Mouse (Mus musculus): Measurements from ENCODE around the gene Cd19. TPM values are rescaled to one million over a fixed set of nuclear protein-coding genes. Genes with fewer than 3 reads are reported as not detected.

Cd19 gene
- polyA plus RNA-seq, 1 experiment from 2014 or later: not detected

GRCm38 (mm10) chr7:126456382-126457266 lies 41.9 kb upstream of the Cd19 start:
- H3K9ac ChIP-seq (ENCODE audit: low read length): no peak overlapping the region
- H3K9me3 ChIP-seq (ENCODE audit: control insufficient read depth, low read length): no peaks in the 10 kb centered on the region
- H3K36me3 ChIP-seq (ENCODE audit: control insufficient read depth, insufficient read depth, low read length): no peaks in the 10 kb centered on the region
- no peaks in the 10 kb centered on the region for H3K4me1 ChIP-seq (ENCODE audit: control insufficient read depth, insufficient read depth, low read length)
- no peak overlapping the region for H3K27ac ChIP-seq (ENCODE audit: low read depth, low read length)
- 91% methylated on average over 17 of the region's 17 CpGs for WGBS
- no peaks in the 10 kb centered on the region for H3K27me3 ChIP-seq (ENCODE audit: control insufficient read depth, insufficient read depth, low read length)
- H3K4me2 ChIP-seq (ENCODE audit: low read depth): no peak overlapping the region
- DNase-seq (ENCODE audit: low spot score) (no peak), ATAC-seq (ENCODE audit: insufficient read depth, low FRiP score, low TSS enrichment) (no peak)
- no peak overlapping the region for H3K4me3 ChIP-seq (ENCODE audit: low read depth, low read length)

GRCm38 (mm10) chr7:126455242-126455641 lies 40.6 kb upstream of the Cd19 start:
- H3K9ac ChIP-seq (ENCODE audit: low read length): no peak overlapping the region
- no peak overlapping the region for H3K4me2 ChIP-seq (ENCODE audit: low read depth)
- DNase-seq (ENCODE audit: low spot score) (no peak), ATAC-seq (ENCODE audit: insufficient read depth, low FRiP score, low TSS enrichment) (no peak)
- no peaks in the 10 kb centered on the region for H3K9me3 ChIP-seq (ENCODE audit: control insufficient read depth, low read length)
- no peak overlapping the region for H3K4me3 ChIP-seq (ENCODE audit: low read depth, low read length)
- 77% methylated on average over 2 of the region's 2 CpGs for WGBS
- no peaks in the 10 kb centered on the region for H3K4me1 ChIP-seq (ENCODE audit: control insufficient read depth, insufficient read depth, low read length)
- no peak overlapping the region for H3K27ac ChIP-seq (ENCODE audit: low read depth, low read length)
- H3K27me3 ChIP-seq (ENCODE audit: control insufficient read depth, insufficient read depth, low read length): no peaks in the 10 kb centered on the region
- no peaks in the 10 kb centered on the region for H3K36me3 ChIP-seq (ENCODE audit: control insufficient read depth, insufficient read depth, low read length)

GRCm38 (mm10) chr7:126453861-126454260 lies 39.2 kb upstream of the Cd19 start:
- Histone ChIP-seq H3K27me3 (ENCODE audit: control insufficient read depth, insufficient read depth, low read length) (no peaks in the 10 kb centered on the region), H3K4me2 (ENCODE audit: low read depth) (no peak overlapping the region), H3K4me1 (ENCODE audit: control insufficient read depth, insufficient read depth, low read length) (no peaks in the 10 kb centered on the region), H3K9ac (ENCODE audit: low read length) (no peak overlapping the region), H3K27ac (ENCODE audit: low read depth, low read length) (no peak overlapping the region), H3K4me3 (ENCODE audit: low read depth, low read length) (no peak overlapping the region), H3K36me3 (ENCODE audit: control insufficient read depth, insufficient read depth, low read length) (no peaks in the 10 kb centered on the region), H3K9me3 (ENCODE audit: control insufficient read depth, low read length) (no peaks in the 10 kb centered on the region)
- no peak for DNase-seq (ENCODE audit: low spot score)
- WGBS: 64% methylated on average over 7 of the region's 7 CpGs
- ATAC-seq (ENCODE audit: insufficient read depth, low FRiP score, low TSS enrichment): no peak

- Histone ChIP-seq H3K27ac (ENCODE audit: low read depth, low read length) (no peak overlapping the region), H3K4me1 (ENCODE audit: control insufficient read depth, insufficient read depth, low read length) (no peaks in the 10 kb centered on the region), H3K27me3 (ENCODE audit: control insufficient read depth, insufficient read depth, low read length) (no peaks in the 10 kb centered on the region), H3K4me2 (ENCODE audit: low read depth) (no peak overlapping the region), H3K9me3 (ENCODE audit: control insufficient read depth, low read length) (no peaks in the 10 kb centered on the region), H3K4me3 (ENCODE audit: low read depth, low read length) (no peak overlapping the region), H3K9ac (ENCODE audit: low read length) (no peak overlapping the region), H3K36me3 (ENCODE audit: control insufficient read depth, insufficient read depth, low read length) (no peaks in the 10 kb centered on the region; the same call in 1 of the 2 replicates)
- ATAC-seq (ENCODE audit: insufficient read depth, low FRiP score, low TSS enrichment) (no peak), DNase-seq (ENCODE audit: low spot score) (no peak)
- WGBS: 95% methylated on average over 3 of the region's 3 CpGs
Measured at GRCm38 (mm10) chr7:126452244-126452643, 37.6 kb upstream of the Cd19 start.

- Histone ChIP-seq H3K4me2 (ENCODE audit: low read depth) (no peak overlapping the region), H3K9me3 (ENCODE audit: control insufficient read depth, low read length) (no peaks in the 10 kb centered on the region), H3K27me3 (ENCODE audit: control insufficient read depth, insufficient read depth, low read length) (no peaks in the 10 kb centered on the region), H3K27ac (ENCODE audit: low read depth, low read length) (no peak overlapping the region), H3K9ac (ENCODE audit: low read length) (no peak overlapping the region), H3K36me3 (ENCODE audit: control insufficient read depth, insufficient read depth, low read length) (no peaks in the 10 kb centered on the region; the same call in 1 of the 2 replicates), H3K4me3 (ENCODE audit: low read depth, low read length) (no peak overlapping the region), H3K4me1 (ENCODE audit: control insufficient read depth, insufficient read depth, low read length) (no peaks in the 10 kb centered on the region)
- no peak for ATAC-seq (ENCODE audit: insufficient read depth, low FRiP score, low TSS enrichment)
- no peak for DNase-seq (ENCODE audit: low spot score)
- WGBS: 89% methylated on average over 6 of the region's 6 CpGs
Measured at GRCm38 (mm10) chr7:126450641-126451040, 36.0 kb upstream of the Cd19 start.

GRCm38 (mm10) chr7:126449991-126450390 lies 35.3 kb upstream of the Cd19 start:
- 92% methylated on average over 18 of the region's 18 CpGs for WGBS
- Histone ChIP-seq H3K36me3 (ENCODE audit: control insufficient read depth, insufficient read depth, low read length) (peaks cover 2% of the 10 kb centered on the region; the same call in 1 of the 2 replicates), H3K27me3 (ENCODE audit: control insufficient read depth, insufficient read depth, low read length) (no peaks in the 10 kb centered on the region), H3K9me3 (ENCODE audit: control insufficient read depth, low read length) (no peaks in the 10 kb centered on the region), H3K4me1 (ENCODE audit: control insufficient read depth, insufficient read depth, low read length) (no peaks in the 10 kb centered on the region), H3K9ac (ENCODE audit: low read length) (no peak overlapping the region), H3K27ac (ENCODE audit: low read depth, low read length) (no peak overlapping the region), H3K4me3 (ENCODE audit: low read depth, low read length) (no peak overlapping the region), H3K4me2 (ENCODE audit: low read depth) (no peak overlapping the region)
- DNase-seq (ENCODE audit: low spot score): no peak
- no peak for ATAC-seq (ENCODE audit: insufficient read depth, low FRiP score, low TSS enrichment)

GRCm38 (mm10) chr7:126448481-126448880 lies 33.8 kb upstream of the Cd19 start:
- H3K4me3 ChIP-seq (ENCODE audit: low read depth, low read length): no peak overlapping the region
- H3K9me3 ChIP-seq (ENCODE audit: control insufficient read depth, low read length): no peaks in the 10 kb centered on the region
- WGBS: 90% methylated on average over 19 of the region's 19 CpGs
- H3K27me3 ChIP-seq (ENCODE audit: control insufficient read depth, insufficient read depth, low read length): no peaks in the 10 kb centered on the region
- no peaks in the 10 kb centered on the region for H3K4me1 ChIP-seq (ENCODE audit: control insufficient read depth, insufficient read depth, low read length)
- no peak overlapping the region for H3K4me2 ChIP-seq (ENCODE audit: low read depth)
- ATAC-seq (ENCODE audit: insufficient read depth, low FRiP score, low TSS enrichment) (no peak), DNase-seq (ENCODE audit: low spot score) (no peak)
- H3K36me3 ChIP-seq (ENCODE audit: control insufficient read depth, insufficient read depth, low read length): peaks cover 4% of the 10 kb centered on the region; the same call in 1 of the 2 replicates
- no peak overlapping the region for H3K27ac ChIP-seq (ENCODE audit: low read depth, low read length)
- no peak overlapping the region for H3K9ac ChIP-seq (ENCODE audit: low read length)

GRCm38 (mm10) chr7:126446217-126446616 lies 31.5 kb upstream of the Cd19 start:
- no peak overlapping the region for H3K4me3 ChIP-seq (ENCODE audit: low read depth, low read length)
- H3K4me1 ChIP-seq (ENCODE audit: control insufficient read depth, insufficient read depth, low read length): no peaks in the 10 kb centered on the region
- no peaks in the 10 kb centered on the region for H3K9me3 ChIP-seq (ENCODE audit: control insufficient read depth, low read length)
- no peak overlapping the region; the same call in 1 of the 2 replicates for H3K9ac ChIP-seq (ENCODE audit: low read length)
- no peak overlapping the region for H3K27ac ChIP-seq (ENCODE audit: low read depth, low read length)
- H3K27me3 ChIP-seq (ENCODE audit: control insufficient read depth, insufficient read depth, low read length): no peaks in the 10 kb centered on the region
- 94% methylated on average over 20 of the region's 21 CpGs for WGBS
- DNase-seq (ENCODE audit: low spot score) (no peak), ATAC-seq (ENCODE audit: insufficient read depth, low FRiP score, low TSS enrichment) (no peak)
- H3K4me2 ChIP-seq (ENCODE audit: low read depth): no peak overlapping the region
- peaks cover 4% of the 10 kb centered on the region; the same call in 1 of the 2 replicates for H3K36me3 ChIP-seq (ENCODE audit: control insufficient read depth, insufficient read depth, low read length)
